Mouse (Mus musculus): ENCODE data around the gene Ccdc15. TPM values are rescaled to one million over a fixed set of nuclear protein-coding genes. Genes with fewer than 3 reads are reported as not detected.

Ccdc15 gene
- polyA plus RNA-seq, 1 experiment, result 0.66 TPM

DNA sequence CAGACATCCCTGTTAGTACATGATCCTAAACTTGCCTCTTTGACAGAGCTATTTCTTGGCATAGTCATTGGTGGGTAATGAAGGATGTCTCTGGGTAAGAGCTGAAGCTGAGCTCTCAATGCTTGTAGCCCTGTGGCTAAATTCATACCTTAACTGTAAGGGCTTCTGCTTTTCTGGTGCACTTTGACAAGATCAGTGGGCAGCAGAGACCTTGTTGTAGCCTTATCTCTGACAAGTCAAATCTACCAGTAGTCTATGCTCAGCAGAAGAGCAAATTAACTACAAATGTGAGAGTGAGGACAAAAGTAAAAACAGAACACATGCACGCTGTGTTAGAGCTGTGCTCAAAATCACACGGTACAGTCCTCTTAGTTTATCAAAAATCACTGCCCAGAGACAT lies 81.6 kb downstream of the Ccdc15 start:
- H3K4me3 ChIP-seq (ENCODE audit: low read depth, low read length), result no peak overlapping the region
- H3K27ac ChIP-seq (ENCODE audit: insufficient read depth, low read depth, low read length), result no peak overlapping the region
- H3K4me1 ChIP-seq (ENCODE audit: control insufficient read depth, insufficient read depth, insufficient read length, low read length), result no peaks in the 10 kb centered on the region
- WGBS, result 92% methylated on average over 2 of the region's 2 CpGs
- TF ChIP-seq CTCF (IDR thresholded peaks at IDR 0.05; ENCODE audit: extremely low read depth, insufficient read length, insufficient replicate concordance, low read depth, low read length) (no peak), POLR2A (IDR thresholded peaks at IDR 0.05; ENCODE audit: low read depth, low read length) (no peak)
- no peaks in the 10 kb centered on the region for H3K27me3 ChIP-seq (ENCODE audit: control insufficient read depth, insufficient read depth, low read length)
- no peaks in the 10 kb centered on the region for H3K36me3 ChIP-seq (ENCODE audit: control insufficient read depth, insufficient read depth, low read length)

DNA sequence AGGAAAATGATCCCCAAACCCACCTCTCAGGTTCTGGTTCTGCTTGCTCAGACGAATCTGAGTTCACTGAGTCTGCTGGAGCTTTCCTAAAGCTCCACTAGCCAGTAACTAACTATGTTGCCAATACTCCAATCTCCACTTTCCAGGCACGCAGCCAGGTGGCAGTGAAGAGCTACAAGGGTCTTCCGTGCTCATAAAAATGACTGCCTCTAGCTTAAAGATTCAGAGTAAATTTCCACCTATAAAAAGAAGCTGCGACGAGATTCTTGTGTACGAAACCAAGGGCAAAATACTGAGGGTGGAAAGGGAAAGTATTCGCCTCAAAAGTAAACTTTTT lies 92.4 kb downstream of the Ccdc15 start:
- Histone ChIP-seq H3K36me3 (ENCODE audit: control insufficient read depth, insufficient read depth, low read length) (no peaks in the 10 kb centered on the region), H3K27ac (ENCODE audit: insufficient read depth, low read depth, low read length) (peak overlapping the region; percentile 46; the same call in 1 of the 2 replicates), H3K27me3 (ENCODE audit: control insufficient read depth, insufficient read depth, low read length) (no peaks in the 10 kb centered on the region), H3K4me1 (ENCODE audit: control insufficient read depth, insufficient read depth, insufficient read length, low read length) (no peaks in the 10 kb centered on the region; the same call in 1 of the 2 replicates), H3K4me3 (ENCODE audit: low read depth, low read length) (peak overlapping the region; percentile 76)
- TF ChIP-seq CTCF (IDR thresholded peaks at IDR 0.05; ENCODE audit: extremely low read depth, insufficient read length, insufficient replicate concordance, low read depth, low read length) (peak; percentile 59; the same call in 1 of the 2 replicates), POLR2A (IDR thresholded peaks at IDR 0.05; ENCODE audit: low read depth, low read length) (no peak)
- 15% methylated on average over 7 of the region's 7 CpGs for WGBS

DNA sequence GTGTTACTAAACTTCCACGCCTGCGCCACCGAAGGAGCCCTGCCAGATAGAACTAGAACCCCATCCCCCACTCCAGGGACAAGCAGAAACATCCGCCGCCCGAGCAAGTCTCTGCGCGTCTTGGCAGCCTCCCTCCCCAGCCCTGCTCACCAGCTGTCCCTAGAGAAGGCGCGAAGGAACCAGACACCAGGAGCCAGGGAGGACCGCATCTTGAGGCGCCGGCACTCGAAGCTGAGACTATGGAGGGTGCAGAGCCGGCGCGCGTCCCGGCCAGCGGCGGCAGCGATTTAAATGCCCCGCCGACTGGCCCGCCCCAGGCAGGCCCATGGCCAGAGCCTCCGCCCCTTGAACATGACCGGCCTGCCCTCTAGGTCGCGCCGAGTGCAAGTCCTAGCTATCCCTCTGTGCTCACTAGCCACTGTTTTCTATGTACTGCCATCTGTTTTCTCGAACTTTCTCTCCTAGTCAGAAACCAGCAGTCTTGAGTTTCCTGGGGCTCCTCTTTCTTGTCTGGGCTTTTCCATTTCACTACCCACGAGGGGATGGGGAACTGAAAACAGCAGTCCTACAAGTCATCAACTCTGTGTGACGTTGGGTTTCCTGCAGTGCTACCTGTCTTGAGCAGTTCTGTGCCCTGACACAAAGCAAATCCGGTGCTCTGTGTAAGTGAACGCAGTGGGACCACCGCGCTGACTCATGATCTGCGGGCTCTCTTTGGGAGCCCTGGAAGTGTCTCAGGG lies 92.9 kb downstream of the Ccdc15 start, which contains the start of gene Slc37a2:
Gene Slc37a2, minus strand, starts transcription at position 590 of the 740 bp plus-strand sequence.
- Histone ChIP-seq H3K36me3 (ENCODE audit: control insufficient read depth, insufficient read depth, low read length) (no peaks in the 10 kb centered on the region), H3K4me3 (ENCODE audit: low read depth, low read length) (peak within 1 kb of the TSS; percentile 76), H3K4me1 (ENCODE audit: control insufficient read depth, insufficient read depth, insufficient read length, low read length) (no peaks in the 10 kb centered on the region; the same call in 1 of the 2 replicates), H3K27ac (ENCODE audit: insufficient read depth, low read depth, low read length) (peak within 1 kb of the TSS; percentile 46), H3K27me3 (ENCODE audit: control insufficient read depth, insufficient read depth, low read length) (no peaks in the 10 kb centered on the region)
- 2% methylated on average over 38 of the region's 38 CpGs for WGBS
- no peak for TF ChIP-seq CTCF (IDR thresholded peaks at IDR 0.05; ENCODE audit: extremely low read depth, insufficient read length, insufficient replicate concordance, low read depth, low read length)
- no peak for TF ChIP-seq POLR2A (IDR thresholded peaks at IDR 0.05; ENCODE audit: low read depth, low read length)

DNA sequence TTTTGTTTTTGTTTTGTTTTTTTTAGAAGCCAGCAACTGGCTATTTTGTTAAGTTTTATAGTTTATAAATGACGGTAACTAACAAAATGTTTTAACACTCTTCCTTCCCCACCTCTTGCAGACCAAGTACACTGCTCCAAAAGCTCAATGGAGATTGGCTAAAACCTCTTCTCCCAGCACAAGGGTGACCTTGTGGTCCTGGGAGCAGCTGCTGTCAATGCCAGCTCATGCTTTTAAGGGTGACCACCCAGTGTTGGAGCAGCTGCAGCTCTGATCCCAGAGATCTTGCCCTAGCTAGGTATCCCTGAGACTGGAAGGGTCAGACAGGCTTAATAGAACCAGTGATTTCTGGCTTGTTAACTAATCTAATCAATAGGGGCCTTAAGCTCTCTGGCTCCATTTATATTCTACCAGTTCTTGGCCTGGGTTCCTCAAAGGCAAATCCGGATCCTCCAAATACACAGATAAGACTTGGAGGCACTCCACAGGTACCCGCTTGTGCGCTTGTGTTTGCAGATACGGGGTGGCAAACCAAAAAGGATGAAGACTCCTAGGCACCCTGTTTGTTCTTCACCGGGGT lies 93.6 kb downstream of the Ccdc15 start:
- no peaks in the 10 kb centered on the region for H3K36me3 ChIP-seq (ENCODE audit: control insufficient read depth, insufficient read depth, low read length)
- no peak overlapping the region for H3K27ac ChIP-seq (ENCODE audit: insufficient read depth, low read depth, low read length)
- 24% methylated on average over 6 of the region's 6 CpGs for WGBS
- H3K4me1 ChIP-seq (ENCODE audit: control insufficient read depth, insufficient read depth, insufficient read length, low read length), result no peaks in the 10 kb centered on the region; the same call in 1 of the 2 replicates
- no peaks in the 10 kb centered on the region for H3K27me3 ChIP-seq (ENCODE audit: control insufficient read depth, insufficient read depth, low read length)
- TF ChIP-seq POLR2A (IDR thresholded peaks at IDR 0.05; ENCODE audit: low read depth, low read length) (no peak), CTCF (IDR thresholded peaks at IDR 0.05; ENCODE audit: extremely low read depth, insufficient read length, insufficient replicate concordance, low read depth, low read length) (no peak)
- H3K4me3 ChIP-seq (ENCODE audit: low read depth, low read length), result peak overlapping the region; percentile 76

DNA sequence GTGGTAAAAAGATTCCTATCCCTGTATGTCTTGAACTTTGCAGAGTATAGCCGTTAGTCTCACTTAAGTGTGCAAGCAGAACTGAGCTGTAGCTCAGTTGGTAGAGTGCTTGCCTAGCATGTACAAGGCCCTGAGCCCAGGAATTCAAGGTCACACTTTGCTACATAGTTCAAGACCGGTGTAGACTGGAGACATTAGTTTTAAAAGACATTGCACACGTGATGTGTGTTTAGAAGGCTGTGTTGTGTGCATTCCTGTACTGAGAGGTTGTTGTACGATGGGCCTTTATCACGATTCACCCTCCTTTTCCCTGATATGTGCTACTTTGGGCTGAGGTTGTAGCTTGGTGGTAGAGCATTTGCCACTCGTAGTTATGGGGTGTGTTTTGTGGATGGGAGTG lies 97.6 kb downstream of the Ccdc15 start:
- no peak overlapping the region for H3K27ac ChIP-seq (ENCODE audit: insufficient read depth, low read depth, low read length)
- 86% methylated on average over 6 of the region's 6 CpGs for WGBS
- H3K4me3 ChIP-seq (ENCODE audit: low read depth, low read length), result no peak overlapping the region
- peaks cover 8% of the 10 kb centered on the region; the same call in 1 of the 2 replicates for H3K4me1 ChIP-seq (ENCODE audit: control insufficient read depth, insufficient read depth, insufficient read length, low read length)
- no peaks in the 10 kb centered on the region for H3K36me3 ChIP-seq (ENCODE audit: control insufficient read depth, insufficient read depth, low read length)
- H3K27me3 ChIP-seq (ENCODE audit: control insufficient read depth, insufficient read depth, low read length), result no peaks in the 10 kb centered on the region
- no peak for TF ChIP-seq POLR2A (IDR thresholded peaks at IDR 0.05; ENCODE audit: low read depth, low read length)
- TF ChIP-seq CTCF (IDR thresholded peaks at IDR 0.05; ENCODE audit: extremely low read depth, insufficient read length, insufficient replicate concordance, low read depth, low read length), result no peak

DNA sequence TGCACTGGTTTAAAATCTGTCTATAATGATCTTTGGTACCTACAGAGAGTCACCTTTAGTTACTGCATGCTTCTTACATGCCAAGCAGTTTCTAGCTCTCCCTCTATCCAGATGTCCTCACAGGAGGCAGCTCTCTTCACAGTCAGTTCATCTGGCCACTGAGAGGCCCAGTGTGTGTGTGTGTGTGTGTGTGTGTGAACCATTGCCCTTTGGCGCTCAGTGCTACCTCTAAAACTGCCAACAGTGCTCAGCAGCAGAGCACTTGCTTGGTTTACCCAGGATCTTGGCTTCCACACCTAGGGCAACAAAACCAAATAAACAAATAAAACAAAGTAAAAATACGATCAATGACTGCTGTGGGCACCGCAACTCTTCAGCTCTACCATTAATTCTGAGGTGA lies 98.3 kb downstream of the Ccdc15 start:
- H3K4me1 ChIP-seq (ENCODE audit: control insufficient read depth, insufficient read depth, insufficient read length, low read length), result peaks cover 12% of the 10 kb centered on the region; the same call in 1 of the 2 replicates
- no peak overlapping the region for H3K27ac ChIP-seq (ENCODE audit: insufficient read depth, low read depth, low read length)
- no peak for TF ChIP-seq POLR2A (IDR thresholded peaks at IDR 0.05; ENCODE audit: low read depth, low read length)
- no peak overlapping the region for H3K4me3 ChIP-seq (ENCODE audit: low read depth, low read length)
- H3K36me3 ChIP-seq (ENCODE audit: control insufficient read depth, insufficient read depth, low read length), result no peaks in the 10 kb centered on the region
- WGBS, result 86% methylated on average over 3 of the region's 3 CpGs
- no peaks in the 10 kb centered on the region for H3K27me3 ChIP-seq (ENCODE audit: control insufficient read depth, insufficient read depth, low read length)

DNA sequence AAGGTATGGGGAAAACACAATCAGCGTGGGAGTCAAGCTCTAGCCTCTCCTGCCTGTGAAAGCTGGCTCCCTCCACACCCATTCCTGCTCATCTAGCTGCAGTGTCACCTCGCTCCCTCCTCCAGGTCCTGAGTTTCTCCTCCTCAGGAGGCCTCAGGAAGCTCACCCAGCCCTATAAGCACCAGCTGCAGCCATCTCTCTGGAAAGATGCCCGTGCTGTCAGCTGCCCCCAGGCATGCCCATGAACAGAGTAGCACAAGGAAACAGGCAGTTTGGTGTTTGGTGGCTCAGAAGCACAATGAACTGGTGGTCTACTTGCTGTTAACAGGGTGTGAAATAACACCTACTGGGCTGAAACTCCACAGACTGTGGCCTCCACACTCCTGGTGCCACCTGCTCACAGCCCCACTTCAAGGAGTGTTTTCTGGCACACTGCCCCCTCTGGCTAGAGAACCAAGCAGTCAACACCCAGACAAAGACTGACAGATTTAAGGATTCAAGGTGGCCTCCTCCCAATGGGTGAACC lies 99.8 kb downstream of the Ccdc15 start:
- no peaks in the 10 kb centered on the region for H3K36me3 ChIP-seq (ENCODE audit: control insufficient read depth, insufficient read depth, low read length)
- no peaks in the 10 kb centered on the region for H3K27me3 ChIP-seq (ENCODE audit: control insufficient read depth, insufficient read depth, low read length)
- H3K27ac ChIP-seq (ENCODE audit: insufficient read depth, low read depth, low read length), result no peak overlapping the region
- TF ChIP-seq POLR2A (IDR thresholded peaks at IDR 0.05; ENCODE audit: low read depth, low read length) (no peak), CTCF (IDR thresholded peaks at IDR 0.05; ENCODE audit: extremely low read depth, insufficient read length, insufficient replicate concordance, low read depth, low read length) (no peak)
- peaks cover 12% of the 10 kb centered on the region; the same call in 1 of the 2 replicates for H3K4me1 ChIP-seq (ENCODE audit: control insufficient read depth, insufficient read depth, insufficient read length, low read length)
- no peak overlapping the region for H3K4me3 ChIP-seq (ENCODE audit: low read depth, low read length)
- 52% methylated on average over 3 of the region's 3 CpGs for WGBS

All from small intestine, adult 2 months (tissue).